Mouse (Mus musculus): Measurements from ENCODE around the gene Gm20532.

DNA sequence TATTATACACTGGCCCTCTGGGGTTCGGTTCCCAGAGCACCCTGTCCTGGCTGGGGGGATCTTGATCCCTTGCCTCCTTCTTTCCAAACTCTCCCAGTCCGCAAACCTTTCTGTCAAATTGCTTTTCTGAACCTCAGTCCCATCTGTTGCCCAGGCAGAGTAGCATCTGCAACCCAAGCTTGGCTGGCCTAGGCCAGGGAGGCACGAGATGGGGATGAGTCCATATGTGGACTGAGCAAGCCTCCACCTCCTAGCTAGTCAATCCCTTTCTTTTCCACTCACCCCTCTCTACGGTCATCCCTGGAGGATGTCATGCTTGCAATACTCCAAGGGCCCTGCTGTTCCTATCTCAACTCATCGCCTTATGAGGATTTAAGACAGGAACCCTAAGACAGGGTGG lies 16.2 kb downstream of the Gm20532 start:
- TF ChIP-seq POLR2A (IDR thresholded peaks at IDR 0.05; ENCODE audit: low read depth, low read length), result no peak
- no peak for TF ChIP-seq CTCF (IDR thresholded peaks at IDR 0.05; ENCODE audit: extremely low read depth, insufficient read depth, insufficient read length, insufficient replicate concordance)
